In the genomic region with DNA sequence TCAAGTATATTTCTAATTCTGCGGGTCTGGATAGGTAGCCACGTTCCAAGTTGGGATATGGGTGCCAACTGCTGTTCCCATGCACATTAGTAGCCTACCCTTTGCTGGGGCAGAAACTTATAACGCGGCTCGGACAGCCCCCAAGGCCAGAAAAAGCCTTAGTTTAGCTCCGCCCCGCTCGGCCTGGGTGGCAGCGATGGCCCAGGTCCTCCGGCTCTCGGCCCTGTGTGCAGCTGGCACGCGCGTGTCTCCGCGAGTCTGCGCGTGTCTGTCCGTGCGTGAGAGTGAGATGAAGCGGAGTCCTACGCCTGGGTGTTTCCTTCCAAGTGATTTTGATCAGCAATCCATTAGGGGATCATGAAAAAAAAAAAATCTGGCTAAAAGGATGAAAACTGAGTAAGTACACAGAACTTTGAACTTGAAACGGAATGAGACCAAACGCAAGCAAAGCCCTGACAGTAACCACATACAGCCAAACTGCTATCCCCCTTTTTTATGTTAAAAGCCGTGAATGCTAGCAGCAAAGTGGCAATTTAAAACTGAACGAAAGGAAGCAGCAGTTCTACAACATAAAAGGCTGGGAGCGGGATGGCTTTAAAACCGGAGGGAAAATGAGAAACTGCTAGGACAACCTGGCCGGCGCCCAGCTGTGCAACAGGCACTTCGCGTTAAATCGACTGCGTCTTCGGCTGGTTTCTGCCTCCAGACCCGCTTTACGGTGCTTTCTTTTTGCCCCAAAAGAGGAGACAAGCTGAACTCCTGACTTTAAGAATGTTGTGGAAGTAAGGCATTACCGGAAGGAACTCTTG, we compare ENCODE assay signal across 8 mouse cellular contexts. TPM values are rescaled to one million over a fixed set of nuclear protein-coding genes. Genes with fewer than 3 reads are reported as not detected.
DNase-seq lines count a peak whose midpoint lies in the region; ATAC-seq and TF ChIP-seq lines count a peak whose summit lies in the region.

A gene (plus strand): TSS at position 185 of the 809 bp plus-strand sequence.

- H3K79me2 ChIP-seq in macrophage (ENCODE audit: inconsistent target) = no peaks in the 10 kb centered on the region

- H3K9me3 ChIP-seq in embryonic facial prominence, embryonic 14.5 days (ENCODE audit: control insufficient read depth, low read length) = no peaks in the 10 kb centered on the region
- no peaks in the 10 kb centered on the region for H3K9me3 ChIP-seq in heart, embryonic 14.5 days (ENCODE audit: control insufficient read depth, low read length)
- H3K9me3 ChIP-seq in kidney, postnatal 0 days (replicated peaks; ENCODE audit: low read length) = no peaks in the 10 kb centered on the region

- H3K27ac ChIP-seq in embryonic facial prominence, embryonic 14.5 days (replicated peaks; ENCODE audit: low read depth, low read length) = peak within 1 kb of the TSS; percentile 86
- peak within 1 kb of the TSS; percentile 46 to 55 for H3K27ac ChIP-seq in heart, embryonic 14.5 days (replicated peaks in 1 of 2; ENCODE audit: control insufficient read depth in 1 of 2, insufficient read depth in 1 of 2, low read depth in 2 of 2, low read length in 2 of 2)
- H3K27ac ChIP-seq in kidney, postnatal 0 days = peak within 1 kb of the TSS; percentile 68
- no peak within 1 kb of the TSS for H3K27ac ChIP-seq in macrophage

- no peaks in the 10 kb centered on the region for H3K27me3 ChIP-seq in embryonic facial prominence, embryonic 14.5 days (replicated peaks; ENCODE audit: control insufficient read depth, insufficient read depth, low read length)
- no peaks in the 10 kb centered on the region for H3K27me3 ChIP-seq in heart, embryonic 14.5 days (ENCODE audit: control insufficient read depth, insufficient read depth, low read length)
- H3K27me3 ChIP-seq in kidney, postnatal 0 days (ENCODE audit: insufficient read depth, low read length) = no peaks in the 10 kb centered on the region

- under 1% methylated on average over 38 of the region's 38 CpGs for WGBS in embryonic facial prominence, embryonic 14.5 days
- under 1% methylated on average over 38 of the region's 38 CpGs for WGBS in heart, embryonic 14.5 days
- under 1% methylated on average over 38 of the region's 38 CpGs for WGBS in kidney, postnatal 0 days
- 5% methylated on average over 38 of the region's 38 CpGs for WGBS in macrophage (ENCODE audit: missing documents)

- H3K4me3 ChIP-seq in embryonic facial prominence, embryonic 14.5 days (ENCODE audit: low read depth, low read length) = peak within 1 kb of the TSS; percentile 57
- peak within 1 kb of the TSS; percentile 40 to 62 for H3K4me3 ChIP-seq in heart, embryonic 14.5 days (ENCODE audit: control insufficient read depth in 1 of 2, insufficient read depth in 1 of 2, low read depth in 1 of 2, low read length in 2 of 2)
- H3K4me3 ChIP-seq in kidney, postnatal 0 days (replicated peaks; ENCODE audit: low read depth, low read length) = peak within 1 kb of the TSS; percentile 49
- peak within 1 kb of the TSS; percentile 32 for H3K4me3 ChIP-seq in macrophage (ENCODE audit: inconsistent target)

- peak; percentile 70 for ATAC-seq in embryonic facial prominence, embryonic 14.5 days (ENCODE audit: low read depth)
- ATAC-seq in heart, embryonic 14.5 days (ENCODE audit: insufficient number of reproducible peaks, insufficient read depth, low FRiP score, low read depth) = peak; percentile 57; the same call in 1 of the 2 replicates
- peak; percentile 74 for ATAC-seq in kidney, postnatal 0 days (replicated peaks; ENCODE audit: low FRiP score, low read depth)

- no peaks in the 10 kb centered on the region for H3K36me3 ChIP-seq in embryonic facial prominence, embryonic 14.5 days (ENCODE audit: control insufficient read depth, insufficient read depth, low read length)
- no peaks in the 10 kb centered on the region for H3K36me3 ChIP-seq in heart, embryonic 14.5 days (ENCODE audit: control insufficient read depth, insufficient read depth, low read length)
- no peaks in the 10 kb centered on the region for H3K36me3 ChIP-seq in kidney, postnatal 0 days (ENCODE audit: insufficient read depth, low read length)
- H3K36me3 ChIP-seq in macrophage (ENCODE audit: inconsistent target) = no peaks in the 10 kb centered on the region

- no peaks in the 10 kb centered on the region; the same call in 1 of the 2 replicates for H3K4me1 ChIP-seq in embryonic facial prominence, embryonic 14.5 days (ENCODE audit: control insufficient read depth, insufficient read depth, low read length)
- no peaks in the 10 kb centered on the region; a peak in 1 of 4 replicates for H3K4me1 ChIP-seq in heart, embryonic 14.5 days (ENCODE audit: control insufficient read depth in 2 of 2, insufficient read depth in 2 of 2, low read length in 2 of 2)
- no peaks in the 10 kb centered on the region for H3K4me1 ChIP-seq in kidney, postnatal 0 days (replicated peaks; ENCODE audit: insufficient read depth, low read length)

- peak; percentile 56 for DNase-seq in A20 (ENCODE audit: low read depth, low spot score)
- DNase-seq in adrenal gland, adult 18-20 months (ENCODE audit: low spot score in 2 of 2) = peak; percentile 78 to 85
- peak; percentile 75 for DNase-seq in embryonic facial prominence, embryonic 14.5 days (ENCODE audit: low spot score)
- peak; percentile 83 for DNase-seq in kidney, postnatal 0 days (ENCODE audit: low spot score)
- DNase-seq in right cerebral cortex, postnatal 25 days = peak; percentile 11
- no peak for DNase-seq in layer of hippocampus, adult 11-12 months (ENCODE audit: low spot score)

- peak within 1 kb of the TSS; percentile 67 for H3K4me2 ChIP-seq in embryonic facial prominence, embryonic 14.5 days (ENCODE audit: low read depth, low read length)
- H3K4me2 ChIP-seq in heart, embryonic 14.5 days (ENCODE audit: low read length) = peak within 1 kb of the TSS; percentile 84
- H3K4me2 ChIP-seq in kidney, postnatal 0 days (ENCODE audit: low read length) = peak within 1 kb of the TSS; percentile 87

- H3K9ac ChIP-seq in embryonic facial prominence, embryonic 14.5 days (ENCODE audit: low read depth, low read length) = peak within 1 kb of the TSS; percentile 76
- peak within 1 kb of the TSS; percentile 72 for H3K9ac ChIP-seq in heart, embryonic 14.5 days (ENCODE audit: low read length)
- peak within 1 kb of the TSS; percentile 40 for H3K9ac ChIP-seq in kidney, postnatal 0 days (ENCODE audit: low read depth, low read length)

- TF ChIP-seq CTCF in kidney, postnatal 0 days (IDR thresholded peaks at IDR 0.05; ENCODE audit: low read depth) = no peak

RNA-seq across cellular contexts. Expression of the gene that starts here (rescaled TPM):
- 10 to 100 TPM; 43.9 to 50.3 TPM for total RNA-seq in adrenal gland, adult 18-20 months (2021)
- polyA plus RNA-seq in embryonic facial prominence, embryonic 14.5 days (2014; fragmentation: Nextera tagmentation; extraction: Ambion mirVana) = 25.0 and 29.2 TPM in 2 replicates
- polyA plus RNA-seq in heart, embryonic 14.5 days (2014; fragmentation: Nextera tagmentation; extraction: Ambion mirVana) = 5.5 and 6.9 TPM in 2 replicates
- polyA plus RNA-seq in kidney, postnatal 0 days (2015; fragmentation: Nextera tagmentation; extraction: Ambion mirVana) = 22.3 and 23.0 TPM in 2 replicates
- total RNA-seq in macrophage (2018; cell fraction: chromatin; rRNA removed) = 1 to 10 TPM in 25 of 26 experiments, under 1 TPM in 1; 0.96 to 9.4 (median 3.4) TPM
- 1 to 10 TPM in 8 of 26 experiments, under 1 TPM in 18; 0.46 to 1.5 (median 0.85) TPM for total RNA-seq in macrophage (2018; cell fraction: cytosol; rRNA removed)
- 10 to 100 TPM in 1 of 26 experiments, 1 to 10 TPM in 21, under 1 TPM in 4; 0.58 to 10.0 (median 2.7) TPM for total RNA-seq in macrophage (2018; cell fraction: nucleus; rRNA removed)
- polyA plus RNA-seq in macrophage (2018) = 0.33 to 2.0 TPM (median 1.5 TPM) in 3 replicates
